Mouse (Mus musculus): Measurements from ENCODE around the gene Col5a1. TPM values are rescaled to one million over a fixed set of nuclear protein-coding genes. Genes with fewer than 3 reads are reported as not detected.
A peak's percentile ranks its signal among the peaks of the same experiment; 100 is the strongest.

The Col5a1 gene
- total and polyA plus RNA-seq, 3 experiments = 31.1 to 75.5 TPM; not detected in 1

DNA sequence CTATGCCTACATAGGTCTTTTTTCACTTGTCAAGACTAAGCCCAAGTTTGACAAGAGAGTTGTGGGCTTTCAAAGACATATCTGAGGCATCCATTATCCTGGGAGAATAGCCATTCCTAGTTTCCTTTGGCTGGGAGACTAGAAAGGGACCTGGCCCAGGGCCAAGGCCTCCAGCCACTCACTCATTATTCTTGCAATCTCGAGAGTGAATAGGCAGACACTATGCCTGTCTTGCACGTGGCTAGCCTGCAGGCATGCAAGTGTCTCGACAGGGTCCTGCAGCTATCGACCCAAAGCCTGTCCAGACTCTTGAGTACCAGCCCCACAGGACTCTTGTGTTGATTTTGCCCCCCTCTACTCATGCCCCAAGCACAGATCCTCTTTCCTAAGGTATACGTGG, 71.0 kb downstream of the Col5a1 start:
- no peak for DNase-seq (ENCODE audit: low read depth, low spot score)
- Histone ChIP-seq H3K27ac (ENCODE audit: control insufficient read depth, low read depth, low read length) (no peak overlapping the region), H3K9me3 (replicated peaks; ENCODE audit: insufficient read depth, low read length) (no peaks in the 10 kb centered on the region), H3K4me3 (ENCODE audit: control insufficient read depth in 1 of 2, insufficient read depth in 1 of 2, low read depth in 2 of 2, low read length in 2 of 2) (no peak overlapping the region), H3K9ac (ENCODE audit: control insufficient read depth, low read depth, low read length, poor library complexity, severe bottlenecking) (no peak overlapping the region), H3K27me3 (ENCODE audit: control insufficient read depth in 1 of 2, insufficient read depth in 2 of 2, low read length in 2 of 2) (no peaks in the 10 kb centered on the region; a peak in 1 of 4 replicates), H3K79me2 (ENCODE audit: control insufficient read depth, insufficient read depth, low read length, poor library complexity) (no peaks in the 10 kb centered on the region), H3K36me3 (ENCODE audit: control insufficient read depth in 1 of 2, insufficient read depth in 2 of 2, low read length in 2 of 2) (no peaks in the 10 kb centered on the region), H3K4me1 (ENCODE audit: control insufficient read depth in 1 of 2, insufficient read depth in 2 of 2, low read length in 2 of 2) (no peaks in the 10 kb centered on the region)
- no peak for TF ChIP-seq ZNF384 (IDR thresholded peaks at IDR 0.05; ENCODE audit: low read depth, low read length)
- TF ChIP-seq USF1 (IDR thresholded peaks at IDR 0.05; ENCODE audit: low read depth, low read length) = no peak
- TF ChIP-seq MYB (IDR thresholded peaks at IDR 0.05; ENCODE audit: low read depth, low read length) = no peak
- no peak for TF ChIP-seq POLR2AphosphoS5 (IDR thresholded peaks at IDR 0.05; ENCODE audit: borderline replicate concordance, low read depth, low read length)
- TF ChIP-seq GABPA (IDR thresholded peaks at IDR 0.05; ENCODE audit: low read depth, low read length) = no peak
- TF ChIP-seq GATA1 (IDR thresholded peaks at IDR 0.05; ENCODE audit: low read depth, low read length) = no peak
- TF ChIP-seq MXI1 (IDR thresholded peaks at IDR 0.05; ENCODE audit: low read depth, low read length) = no peak
- TF ChIP-seq RAD21 (IDR thresholded peaks at IDR 0.05; ENCODE audit: low read depth, low read length) = no peak
- no peak for TF ChIP-seq SIN3A (IDR thresholded peaks at IDR 0.05; ENCODE audit: low read length)
- TF ChIP-seq POLR2A (IDR thresholded peaks at IDR 0.05; ENCODE audit: control insufficient read depth in 1 of 2, insufficient read depth in 1 of 2, low read depth in 1 of 2, low read length in 2 of 2, poor library complexity in 1 of 2) = no peak
- no peak for TF ChIP-seq USF2 (IDR thresholded peaks at IDR 0.05; ENCODE audit: borderline replicate concordance in 1 of 2, insufficient read depth in 1 of 2, low read depth in 1 of 2, low read length in 2 of 2)
- no peak for TF ChIP-seq CTCF (IDR thresholded peaks at IDR 0.05 in 2 of 3, conservative IDR thresholded peaks at IDR 0.05 in 1 of 3; ENCODE audit: control insufficient read depth in 1 of 3, insufficient read depth in 1 of 3, low read depth in 2 of 3, low read length in 3 of 3, poor library complexity in 1 of 3, severe bottlenecking in 1 of 3)

DNA sequence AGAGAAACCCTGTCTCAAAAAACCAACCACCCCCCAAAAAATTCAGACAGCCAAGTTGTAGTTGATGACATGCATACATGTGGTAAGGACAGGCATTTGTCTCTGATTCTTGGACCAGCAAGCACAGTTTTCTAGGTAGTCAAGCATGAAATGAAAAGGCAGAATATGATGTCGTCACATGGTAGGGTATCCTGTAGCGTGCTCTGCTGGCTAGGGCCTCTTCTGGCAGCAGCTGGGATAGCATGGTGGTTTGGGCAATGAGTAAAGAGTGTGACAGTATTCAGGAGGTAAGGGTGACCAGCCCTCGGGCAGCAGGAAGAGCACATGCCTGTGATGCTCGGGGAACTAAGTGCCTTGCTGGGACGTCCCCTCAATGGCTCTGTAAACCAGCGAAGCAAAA, 73.0 kb downstream of the Col5a1 start:
- no peaks in the 10 kb centered on the region for H3K36me3 ChIP-seq (ENCODE audit: control insufficient read depth in 1 of 2, insufficient read depth in 2 of 2, low read length in 2 of 2)
- peak; percentile 5 for DNase-seq (ENCODE audit: low read depth, low spot score)
- no peak overlapping the region for H3K4me3 ChIP-seq (ENCODE audit: control insufficient read depth in 1 of 2, insufficient read depth in 1 of 2, low read depth in 2 of 2, low read length in 2 of 2)
- H3K9me3 ChIP-seq (replicated peaks; ENCODE audit: insufficient read depth, low read length) = no peaks in the 10 kb centered on the region
- H3K4me1 ChIP-seq (ENCODE audit: control insufficient read depth in 1 of 2, insufficient read depth in 2 of 2, low read length in 2 of 2) = no peaks in the 10 kb centered on the region
- no peak for TF ChIP-seq MXI1 (IDR thresholded peaks at IDR 0.05; ENCODE audit: low read depth, low read length)
- TF ChIP-seq USF1 (IDR thresholded peaks at IDR 0.05; ENCODE audit: low read depth, low read length) = no peak
- TF ChIP-seq HCFC1 (IDR thresholded peaks at IDR 0.05; ENCODE audit: low read depth, low read length) = no peak
- no peak for TF ChIP-seq GATA1 (IDR thresholded peaks at IDR 0.05; ENCODE audit: low read depth, low read length)
- no peak for TF ChIP-seq NELFE (IDR thresholded peaks at IDR 0.05; ENCODE audit: low read depth, low read length)
- no peak for TF ChIP-seq RAD21 (IDR thresholded peaks at IDR 0.05; ENCODE audit: low read depth, low read length)
- no peak overlapping the region for H3K27ac ChIP-seq (ENCODE audit: control insufficient read depth, low read depth, low read length)
- H3K9ac ChIP-seq (ENCODE audit: control insufficient read depth, low read depth, low read length, poor library complexity, severe bottlenecking) = no peak overlapping the region
- no peaks in the 10 kb centered on the region; a peak in 1 of 4 replicates for H3K27me3 ChIP-seq (ENCODE audit: control insufficient read depth in 1 of 2, insufficient read depth in 2 of 2, low read length in 2 of 2)
- H3K79me2 ChIP-seq (ENCODE audit: control insufficient read depth, insufficient read depth, low read length, poor library complexity) = no peaks in the 10 kb centered on the region

DNA sequence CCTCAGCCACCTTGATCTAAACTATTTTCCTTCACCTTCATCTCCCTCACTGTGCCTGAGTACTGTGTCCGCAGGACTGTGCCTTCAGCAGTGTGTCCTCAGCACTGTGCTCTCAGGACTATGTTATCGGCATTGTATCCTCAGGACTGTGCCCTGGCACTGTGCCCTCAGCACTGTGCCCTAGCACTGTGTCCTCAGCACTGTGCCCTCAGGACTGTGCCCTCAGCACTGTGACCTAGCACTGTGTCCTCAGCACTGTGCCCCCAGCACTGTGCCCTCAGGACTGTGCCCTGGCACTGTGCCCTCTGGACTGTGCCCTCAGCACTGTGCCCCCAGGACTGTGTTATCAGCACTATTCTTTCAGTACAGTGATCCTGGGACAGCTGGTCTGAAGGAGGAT, 75.0 kb downstream of the Col5a1 start:
- Histone ChIP-seq H3K4me1 (ENCODE audit: control insufficient read depth in 1 of 2, insufficient read depth in 2 of 2, low read length in 2 of 2) (no peaks in the 10 kb centered on the region), H3K79me2 (ENCODE audit: control insufficient read depth, insufficient read depth, low read length, poor library complexity) (no peaks in the 10 kb centered on the region), H3K27me3 (ENCODE audit: control insufficient read depth in 1 of 2, insufficient read depth in 2 of 2, low read length in 2 of 2) (peaks cover 0 to 1% of the 10 kb centered on the region in 2 experiments; a peak in 1 of 4 replicates), H3K4me3 (ENCODE audit: control insufficient read depth in 1 of 2, insufficient read depth in 1 of 2, low read depth in 2 of 2, low read length in 2 of 2) (no peak overlapping the region), H3K9ac (ENCODE audit: control insufficient read depth, low read depth, low read length, poor library complexity, severe bottlenecking) (no peak overlapping the region), H3K27ac (ENCODE audit: control insufficient read depth, low read depth, low read length) (no peak overlapping the region), H3K9me3 (replicated peaks; ENCODE audit: insufficient read depth, low read length) (no peaks in the 10 kb centered on the region), H3K36me3 (ENCODE audit: control insufficient read depth in 1 of 2, insufficient read depth in 2 of 2, low read length in 2 of 2) (no peaks in the 10 kb centered on the region)
- no peak for DNase-seq (ENCODE audit: low read depth, low spot score)
- TF ChIP-seq JUND (IDR thresholded peaks at IDR 0.05; ENCODE audit: low read depth, low read length) = no peak
- no peak for TF ChIP-seq CHD2 (IDR thresholded peaks at IDR 0.05; ENCODE audit: low read length)
- TF ChIP-seq USF2 (IDR thresholded peaks at IDR 0.05; ENCODE audit: borderline replicate concordance in 1 of 2, insufficient read depth in 1 of 2, low read depth in 1 of 2, low read length in 2 of 2) = no peak
